Mouse (Mus musculus) gastrocnemius, postnatal 14 days (tissue): ENCODE measurements at regions not wholly inside any gene's neighbourhood (a gene's known extent, or its start where the extent isn't known, plus 50 kb on each side); places are given as distances from the start of the nearest gene placed in this dataset.

Experiments used
- DNase-seq: peaks from one replicate; pipeline ENCODE4 v3.0.0; 2021; ENCODE audit warnings: mixed read lengths
- intact Hi-C: fragments of 180-260 bp; cut with DNase I; formaldehyde crosslinking; loops from one replicate; pipeline ENCODE4 v1.15.1; 2025; ENCODE audit warnings: low total_unique reads

GRCm38 (mm10) chr7:69493062-69493930 is 744.3 kb upstream of the Arrdc4 start:
- DNase-seq: no peak
- intact Hi-C loops: no loop called here

- intact Hi-C loops: no loop called here
- peak; percentile 52 for DNase-seq
These were observed 741.8 kb upstream of the Arrdc4 start for GRCm38 (mm10) chr7:69490566-69491466.

- intact Hi-C loops: loop anchor here (5.0 kb wide), 1 partner anchor 839 kb away; no protein-coding TSS in a partner anchor
- no peak for DNase-seq
These were observed 739.6 kb upstream of the Arrdc4 start for GRCm38 (mm10) chr7:69488630-69489029.

GRCm38 (mm10) chr7:69487111-69487510 is 738.1 kb upstream of the Arrdc4 start:
- intact Hi-C loops: loop anchor here (5.0 kb wide), 1 partner anchor 840 kb away; no protein-coding TSS in a partner anchor
- no peak for DNase-seq

GRCm38 (mm10) chr7:69484552-69484951 is 735.5 kb upstream of the Arrdc4 start:
- no peak for DNase-seq
- intact Hi-C loops: no loop called here
